Mouse (Mus musculus): ENCODE results near the gene Miga1.

The Miga1 gene

GRCm38 (mm10) chr3:152287810-152288209 lies 52.4 kb downstream of the Miga1 start:
- DNase-seq (ENCODE audit: low spot score in 2 of 2), result no peak

- DNase-seq (ENCODE audit: low spot score in 2 of 2), result no peak
Observed at GRCm38 (mm10) chr3:152284759-152285158, 55.4 kb downstream of the Miga1 start.

GRCm38 (mm10) chr3:152284306-152284705 lies 55.9 kb downstream of the Miga1 start:
- DNase-seq (ENCODE audit: low spot score in 2 of 2), result no peak

- no peak for DNase-seq (ENCODE audit: low spot score in 2 of 2)
Observed at GRCm38 (mm10) chr3:152282126-152282525, 58.1 kb downstream of the Miga1 start.

GRCm38 (mm10) chr3:152278431-152278830 lies 61.8 kb downstream of the Miga1 start:
- DNase-seq (ENCODE audit: low spot score in 2 of 2), result no peak

GRCm38 (mm10) chr3:152277912-152278311 lies 62.3 kb downstream of the Miga1 start:
- DNase-seq (ENCODE audit: low spot score in 2 of 2), result no peak

GRCm38 (mm10) chr3:152276935-152277334 lies 63.3 kb downstream of the Miga1 start:
- DNase-seq (ENCODE audit: low spot score in 2 of 2), result no peak

GRCm38 (mm10) chr3:152275008-152275407 lies 65.2 kb downstream of the Miga1 start:
- no peak for DNase-seq (ENCODE audit: low spot score in 2 of 2)

GRCm38 (mm10) chr3:152272974-152273685 lies 67.1 kb downstream of the Miga1 start:
- no peak for DNase-seq (ENCODE audit: low spot score in 2 of 2)

GRCm38 (mm10) chr3:152271876-152272275 lies 68.3 kb downstream of the Miga1 start:
- no peak for DNase-seq (ENCODE audit: low spot score in 2 of 2)

- no peak for DNase-seq (ENCODE audit: low spot score in 2 of 2)
Observed at GRCm38 (mm10) chr3:152271071-152271710, 69.0 kb downstream of the Miga1 start.

- DNase-seq (ENCODE audit: low spot score in 2 of 2), result no peak
Observed at GRCm38 (mm10) chr3:152268099-152268498, 72.1 kb downstream of the Miga1 start.

GRCm38 (mm10) chr3:152266036-152266421 lies 74.2 kb downstream of the Miga1 start, which contains the start of gene Nexn:
Nexn (minus strand) TSS chr3:152266350.
- no peak for DNase-seq (ENCODE audit: low spot score in 2 of 2)

GRCm38 (mm10) chr3:152265351-152266035 lies 74.7 kb downstream of the Miga1 start:
- DNase-seq (ENCODE audit: low spot score in 2 of 2), result no peak

GRCm38 (mm10) chr3:152264830-152265229 lies 75.4 kb downstream of the Miga1 start:
- DNase-seq (ENCODE audit: low spot score in 2 of 2), result no peak

GRCm38 (mm10) chr3:152264374-152264773 lies 75.8 kb downstream of the Miga1 start:
- DNase-seq (ENCODE audit: low spot score in 2 of 2), result no peak

GRCm38 (mm10) chr3:152261948-152262347 lies 78.3 kb downstream of the Miga1 start:
- DNase-seq (ENCODE audit: low spot score in 2 of 2), result no peak

GRCm38 (mm10) chr3:152261436-152261835 lies 78.8 kb downstream of the Miga1 start:
- DNase-seq (ENCODE audit: low spot score in 2 of 2), result no peak

- no peak for DNase-seq (ENCODE audit: low spot score in 2 of 2)
Observed at GRCm38 (mm10) chr3:152260362-152260761, 79.8 kb downstream of the Miga1 start.

GRCm38 (mm10) chr3:152259409-152259808 lies 80.8 kb downstream of the Miga1 start:
- peak; percentile 25 to 64 for DNase-seq (ENCODE audit: low spot score in 2 of 2)

GRCm38 (mm10) chr3:152257528-152257927 lies 82.7 kb downstream of the Miga1 start:
- no peak for DNase-seq (ENCODE audit: low spot score in 2 of 2)

- no peak for DNase-seq (ENCODE audit: low spot score in 2 of 2)
Observed at GRCm38 (mm10) chr3:152250487-152250886, 89.7 kb downstream of the Miga1 start.

- no peak for DNase-seq (ENCODE audit: low spot score in 2 of 2)
Observed at GRCm38 (mm10) chr3:152247708-152248107, 92.5 kb downstream of the Miga1 start.
